Mouse (Mus musculus) stomach, postnatal 0 days (tissue): ENCODE data around the gene Zfp622.

Source experiments
- CTCF ChIP-seq: IDR thresholded peaks from 2 replicates; pipeline ENCODE4 v1.5.1; 2016; ENCODE audit warnings: antibody characterized with exemption, low read depth, mild to moderate bottlenecking, moderate library complexity
- EP300 ChIP-seq: optimal IDR thresholded peaks from 2 replicates; pipeline ENCODE3; 2016; ENCODE audit warnings: antibody characterized with exemption

DNA sequence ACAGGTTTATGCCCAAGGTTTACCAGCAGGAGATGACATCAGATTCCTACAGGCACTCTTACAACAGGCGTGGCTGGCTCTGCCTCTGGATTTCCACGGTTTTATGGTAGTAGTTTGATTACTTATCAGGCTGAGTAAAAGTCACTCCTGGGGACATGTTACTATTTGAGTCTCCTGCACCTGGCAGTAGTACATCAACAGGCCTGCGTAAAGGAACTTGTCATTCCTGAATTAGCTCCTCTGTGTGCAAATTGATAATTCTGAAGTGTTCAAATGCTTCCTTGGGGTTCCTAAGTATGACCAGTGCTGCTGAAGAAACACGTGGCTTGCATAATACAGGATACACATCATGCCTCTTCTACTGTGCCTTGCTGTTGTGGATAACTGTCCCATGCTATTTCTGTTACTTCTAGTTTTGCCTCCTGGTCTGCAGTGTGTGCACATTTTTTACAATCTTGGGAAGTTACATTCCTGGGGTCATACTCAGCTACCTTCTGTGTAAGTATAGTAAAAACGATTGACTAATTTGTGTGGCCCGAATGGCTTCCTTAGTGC lies 17.9 kb upstream of the Zfp622 start:
- TF ChIP-seq EP300, result no peak
- TF ChIP-seq CTCF, result no peak
